Mouse (Mus musculus): Measurements from ENCODE around the gene Cpm. TPM values are rescaled to one million over a fixed set of nuclear protein-coding genes. Genes with fewer than 3 reads are reported as not detected.

Cpm gene
- total RNA-seq (2014; rRNA removed): 0.75 and 2.4 TPM in 2 replicates
- 2.3 and 3.1 TPM in 2 replicates for polyA plus RNA-seq (2015; fragmentation: Nextera tagmentation; extraction: Ambion mirVana)

DNA sequence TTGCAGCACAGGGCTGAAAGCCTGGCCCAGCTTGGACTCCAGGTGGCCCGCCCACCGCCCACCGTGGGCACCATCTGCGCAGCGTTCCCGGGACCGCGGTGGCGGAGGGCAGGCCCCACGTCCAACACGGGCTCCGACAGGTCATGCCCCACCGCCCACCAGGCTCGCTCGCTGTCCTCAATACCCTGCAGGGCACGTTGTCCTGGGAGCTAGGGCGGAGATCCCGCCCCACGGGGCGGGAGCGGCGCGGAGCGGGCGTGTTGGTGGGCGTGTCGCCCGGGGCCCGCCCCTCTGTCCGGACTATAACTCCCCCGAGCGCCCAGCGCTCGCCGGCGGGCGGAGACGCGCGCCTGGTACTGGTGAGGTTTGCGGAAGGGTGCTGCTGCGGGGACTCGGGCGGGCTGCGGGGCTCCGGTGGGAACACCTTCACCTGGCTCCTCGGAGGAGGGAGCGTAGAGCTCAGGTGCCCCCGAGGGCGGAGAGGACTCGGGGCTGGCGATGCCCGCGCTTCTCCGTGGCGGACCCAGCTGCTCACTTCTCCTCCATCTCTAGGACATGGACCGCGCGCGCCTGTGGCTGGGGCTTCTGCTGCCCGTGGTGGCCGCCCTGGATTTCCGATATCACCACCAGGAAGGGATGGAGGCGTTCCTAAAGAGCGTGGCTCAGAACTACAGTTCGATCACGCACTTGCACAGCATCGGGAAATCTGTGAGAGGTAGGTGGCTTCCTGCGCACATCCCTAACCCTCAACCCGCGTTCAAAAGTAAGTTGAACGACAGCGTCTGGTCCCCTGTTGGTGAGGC is at the start of gene Cpm:
TSS of gene Cpm (plus strand) at position 332 of the 803 bp plus-strand sequence.
- Histone ChIP-seq H3K4me1 (ENCODE audit: insufficient read depth, low read length) (peaks cover 7% of the 10 kb centered on the region), H3K27ac (no peak within 1 kb of the TSS), H3K4me3 (ENCODE audit: low read length) (peak within 1 kb of the TSS; percentile 51), H3K36me3 (ENCODE audit: insufficient read depth, low read length) (no peaks in the 10 kb centered on the region), H3K27me3 (ENCODE audit: insufficient read depth, low read length) (peaks cover 35% of the 10 kb centered on the region), H3K4me2 (ENCODE audit: low read depth, low read length) (peak within 1 kb of the TSS; percentile 84), H3K9ac (replicated peaks; ENCODE audit: low read length) (no peak within 1 kb of the TSS; the same call in 1 of the 2 replicates), H3K9me3 (ENCODE audit: low read length) (no peaks in the 10 kb centered on the region)
- WGBS: under 1% methylated on average over 65 of the region's 73 CpGs
- TF ChIP-seq CTCF (IDR thresholded peaks at IDR 0.05; ENCODE audit: low read depth): no peak
- DNase-seq (ENCODE audit: low spot score) (peak; percentile 64), ATAC-seq (peak; percentile 91)

DNA sequence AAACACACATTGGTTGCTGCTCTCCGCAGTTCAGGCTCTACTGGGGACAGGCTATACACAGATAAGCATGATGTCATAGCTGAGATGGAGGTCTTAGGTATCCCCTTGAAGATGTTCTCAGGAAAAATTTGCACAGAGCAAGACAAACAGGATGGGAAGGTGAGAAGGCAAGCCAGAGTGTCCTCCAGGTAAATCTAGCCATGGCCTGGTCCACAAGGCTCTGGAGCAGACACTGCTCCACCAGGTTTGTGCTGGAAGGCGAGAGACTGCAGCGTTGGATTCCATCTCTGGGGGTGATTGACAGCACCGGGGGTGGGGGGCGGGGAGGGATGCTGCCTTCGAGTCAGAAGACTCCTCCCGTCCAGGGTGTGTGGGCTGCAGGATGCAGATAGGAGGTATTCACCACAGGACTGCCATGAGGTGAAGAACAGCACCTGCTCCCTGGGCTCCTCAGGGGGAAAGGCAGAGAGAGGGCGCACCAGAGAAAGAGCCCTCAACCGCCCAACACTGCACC is 49.5 kb upstream of the Cpm start:
- Histone ChIP-seq H3K9me3 (ENCODE audit: low read length) (no peaks in the 10 kb centered on the region), H3K4me2 (ENCODE audit: low read depth, low read length) (no peak overlapping the region), H3K4me3 (ENCODE audit: low read length) (no peak overlapping the region), H3K36me3 (ENCODE audit: insufficient read depth, low read length) (no peaks in the 10 kb centered on the region), H3K27me3 (ENCODE audit: insufficient read depth, low read length) (no peaks in the 10 kb centered on the region), H3K9ac (replicated peaks; ENCODE audit: low read length) (no peak overlapping the region), H3K27ac (no peak overlapping the region), H3K4me1 (ENCODE audit: insufficient read depth, low read length) (no peaks in the 10 kb centered on the region)
- 48% methylated on average over 9 of the region's 9 CpGs for WGBS
- DNase-seq (ENCODE audit: low spot score) (no peak), ATAC-seq (no peak)
- TF ChIP-seq CTCF (IDR thresholded peaks at IDR 0.05; ENCODE audit: low read depth): no peak

DNA sequence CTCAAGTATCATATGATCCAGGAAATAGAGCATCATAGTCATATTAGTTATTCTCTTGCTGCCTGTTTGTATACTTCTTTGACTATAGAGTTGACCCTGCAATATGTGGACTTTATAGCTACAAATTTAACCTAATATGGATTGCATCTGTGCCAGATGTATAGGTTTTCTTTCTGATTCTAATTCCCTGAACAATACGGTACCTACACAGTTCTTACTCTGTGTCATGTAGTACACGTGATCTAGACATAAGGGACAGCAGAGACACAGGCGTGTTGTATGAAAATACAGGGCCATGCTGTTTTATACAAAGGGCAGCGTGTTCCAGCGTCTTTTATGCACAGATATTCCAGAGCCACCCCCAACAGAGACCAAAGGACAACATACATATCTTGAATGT is 48.9 kb upstream of the Cpm start:
- Histone ChIP-seq H3K36me3 (ENCODE audit: insufficient read depth, low read length) (no peaks in the 10 kb centered on the region), H3K9me3 (ENCODE audit: low read length) (no peaks in the 10 kb centered on the region), H3K27ac (no peak overlapping the region), H3K27me3 (ENCODE audit: insufficient read depth, low read length) (no peaks in the 10 kb centered on the region), H3K4me3 (ENCODE audit: low read length) (no peak overlapping the region), H3K4me2 (ENCODE audit: low read depth, low read length) (no peak overlapping the region), H3K4me1 (ENCODE audit: insufficient read depth, low read length) (no peaks in the 10 kb centered on the region), H3K9ac (replicated peaks; ENCODE audit: low read length) (no peak overlapping the region)
- no peak for TF ChIP-seq CTCF (IDR thresholded peaks at IDR 0.05; ENCODE audit: low read depth)
- DNase-seq (ENCODE audit: low spot score): no peak
- WGBS: 84% methylated on average over 5 of the region's 5 CpGs
- ATAC-seq: no peak

- H3K4me1 ChIP-seq (ENCODE audit: insufficient read depth, low read length): no peaks in the 10 kb centered on the region
- no peaks in the 10 kb centered on the region for H3K36me3 ChIP-seq (ENCODE audit: insufficient read depth, low read length)
- WGBS: 90% methylated on average over 11 of the region's 11 CpGs
- no peak for DNase-seq (ENCODE audit: low spot score)
- H3K4me3 ChIP-seq (ENCODE audit: low read length): no peak overlapping the region
- no peaks in the 10 kb centered on the region for H3K27me3 ChIP-seq (ENCODE audit: insufficient read depth, low read length)
- H3K4me2 ChIP-seq (ENCODE audit: low read depth, low read length): no peak overlapping the region
- no peak overlapping the region for H3K27ac ChIP-seq
- no peaks in the 10 kb centered on the region for H3K9me3 ChIP-seq (ENCODE audit: low read length)
- no peak for ATAC-seq
- no peak for TF ChIP-seq CTCF (IDR thresholded peaks at IDR 0.05; ENCODE audit: low read depth)
- no peak overlapping the region for H3K9ac ChIP-seq (replicated peaks; ENCODE audit: low read length)
Observed at GRCm38 (mm10) chr10:117581007-117581752, 48.1 kb upstream of the Cpm start.

- Histone ChIP-seq H3K27me3 (ENCODE audit: insufficient read depth, low read length) (no peaks in the 10 kb centered on the region), H3K9ac (replicated peaks; ENCODE audit: low read length) (no peak overlapping the region), H3K36me3 (ENCODE audit: insufficient read depth, low read length) (no peaks in the 10 kb centered on the region), H3K27ac (no peak overlapping the region), H3K9me3 (ENCODE audit: low read length) (no peaks in the 10 kb centered on the region), H3K4me3 (ENCODE audit: low read length) (no peak overlapping the region), H3K4me2 (ENCODE audit: low read depth, low read length) (no peak overlapping the region), H3K4me1 (ENCODE audit: insufficient read depth, low read length) (no peaks in the 10 kb centered on the region)
- TF ChIP-seq CTCF (IDR thresholded peaks at IDR 0.05; ENCODE audit: low read depth): no peak
- no peak for ATAC-seq
- WGBS: 90% methylated on average over 3 of the region's 3 CpGs
- no peak for DNase-seq (ENCODE audit: low spot score)
Observed at GRCm38 (mm10) chr10:117581753-117582062, 47.6 kb upstream of the Cpm start.

GRCm38 (mm10) chr10:117583155-117584061 is 45.9 kb upstream of the Cpm start:
- H3K4me1 ChIP-seq (ENCODE audit: insufficient read depth, low read length): no peaks in the 10 kb centered on the region
- no peak for TF ChIP-seq CTCF (IDR thresholded peaks at IDR 0.05; ENCODE audit: low read depth)
- H3K9me3 ChIP-seq (ENCODE audit: low read length): no peaks in the 10 kb centered on the region
- 79% methylated on average over 14 of the region's 14 CpGs for WGBS
- no peak overlapping the region for H3K4me3 ChIP-seq (ENCODE audit: low read length)
- H3K4me2 ChIP-seq (ENCODE audit: low read depth, low read length): no peak overlapping the region
- no peaks in the 10 kb centered on the region for H3K27me3 ChIP-seq (ENCODE audit: insufficient read depth, low read length)
- H3K9ac ChIP-seq (replicated peaks; ENCODE audit: low read length): no peak overlapping the region
- H3K27ac ChIP-seq: no peak overlapping the region
- H3K36me3 ChIP-seq (ENCODE audit: insufficient read depth, low read length): no peaks in the 10 kb centered on the region
- ATAC-seq: no peak
- no peak for DNase-seq (ENCODE audit: low spot score)

Measured in hindbrain, postnatal 0 days (tissue).